ENCODE assay signal across 26 mouse cellular contexts in the genomic region with DNA sequence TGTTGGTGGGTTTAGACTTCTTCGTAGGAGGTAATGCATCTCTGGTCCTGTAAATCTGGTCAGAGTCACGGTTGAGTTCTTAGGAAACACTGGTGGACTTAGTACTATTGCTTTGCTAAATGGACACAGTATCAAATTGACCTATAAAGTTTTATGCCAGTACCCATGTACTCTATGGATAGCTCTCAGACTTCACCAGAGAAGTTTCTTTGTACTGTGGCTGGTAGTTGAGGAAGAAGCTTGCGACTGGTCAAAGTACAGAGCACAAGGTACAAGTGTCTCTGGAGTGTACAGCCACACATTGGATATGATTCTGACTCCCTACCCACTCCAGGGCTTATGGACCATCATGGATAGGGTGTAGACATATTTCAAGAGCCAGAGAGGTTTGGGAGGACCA.
"Had no signal": no experiment of that assay in that cellular context is flagged by ENCODE, and none has a peak within 500 bp of the region (broad histone marks: within the 10 kb centered on the region; RNA-seq: fewer than 3 reads in every experiment).

No protein-coding gene starts in this region.

- H3K27ac ChIP-seq: heart, embryonic 10.5 days; hindbrain, embryonic 10.5 days; hindbrain, embryonic 12.5 days; hindbrain, embryonic 14.5 days; kidney, embryonic 15.5 days; layer of hippocampus, adult 2 months; left cerebral cortex, adult 2 months; limb, embryonic 10.5 days; limb, embryonic 12.5 days; liver, embryonic 13.5 days; liver, embryonic 15.5 days had no signal

- H3K27me3 ChIP-seq: heart, embryonic 12.5 days; hindbrain, embryonic 12.5 days; kidney, embryonic 15.5 days; limb, embryonic 12.5 days; liver, embryonic 13.5 days; liver, embryonic 15.5 days had no signal

- H3K9ac ChIP-seq: forebrain, postnatal 0 days; heart, embryonic 12.5 days; hindbrain, embryonic 12.5 days; hindbrain, embryonic 14.5 days; kidney, embryonic 15.5 days; limb, embryonic 12.5 days; liver, embryonic 13.5 days; liver, embryonic 15.5 days had no signal

- ATAC-seq: forebrain, postnatal 0 days; hindbrain, embryonic 16.5 days; inflammation-experienced regulatory T-cells, adult 6 months had no signal

- H3K4me1 ChIP-seq: heart, embryonic 10.5 days; heart, embryonic 12.5 days; hindbrain, embryonic 10.5 days; hindbrain, embryonic 12.5 days; kidney, embryonic 15.5 days; limb, embryonic 10.5 days; limb, embryonic 12.5 days; liver, embryonic 13.5 days; liver, embryonic 15.5 days had no signal

- H3K9me3 ChIP-seq: heart, embryonic 10.5 days; heart, embryonic 12.5 days; hindbrain, embryonic 10.5 days; hindbrain, embryonic 12.5 days; kidney, embryonic 15.5 days; limb, embryonic 10.5 days; limb, embryonic 12.5 days; liver, embryonic 13.5 days; liver, embryonic 15.5 days had no signal

- DNase-seq: forebrain, postnatal 0 days; gastrocnemius, postnatal 14 days; gastrocnemius, postnatal 36 days; heart, adult 18-20 months; heart, postnatal 10 days; heart, postnatal 4 days; kidney, adult 18-20 months; kidney, adult 9 months; kidney, postnatal 10 days; kidney, postnatal 36 days; liver; liver, embryonic 13.5 days had no signal

- H3K4me2 ChIP-seq: heart, embryonic 12.5 days; hindbrain, embryonic 12.5 days; hindbrain, embryonic 14.5 days; kidney, embryonic 15.5 days; limb, embryonic 12.5 days; liver, embryonic 11.5 days; liver, embryonic 13.5 days; liver, embryonic 15.5 days had no signal

- H3K4me3 ChIP-seq: heart, embryonic 10.5 days; heart, embryonic 12.5 days; hindbrain, embryonic 10.5 days; hindbrain, embryonic 12.5 days; kidney, embryonic 15.5 days; layer of hippocampus, adult 2 months; left cerebral cortex, adult 2 months; limb, embryonic 10.5 days; limb, embryonic 12.5 days; liver, embryonic 13.5 days; liver, embryonic 15.5 days had no signal
